Mouse (Mus musculus) olfactory bulb, adult 2 months (tissue): Measurements from ENCODE around the gene Thsd7b.
"Not testable (repeated sequence)": the region's sequence is repeated elsewhere in the genome, so short reads cannot be mapped to it uniquely, and the experiment has no call there.

ENCODE experiments used
- CTCF ChIP-seq: fragments of 200-500 bp; IDR thresholded peaks from 2 replicates; pipeline ENCODE4 v1.5.1; 2012; ENCODE audit warnings: low read depth, mild to moderate bottlenecking, low read length, moderate library complexity; ENCODE audit not compliant: insufficient read depth
- POLR2A ChIP-seq: fragments of 200-500 bp; IDR thresholded peaks from 2 replicates; pipeline ENCODE4 v1.6.1; 2012; ENCODE audit warnings: mild to moderate bottlenecking, low read depth, low read length, moderate library complexity; ENCODE audit not compliant: insufficient read depth

GRCm38 (mm10) chr1:130186836-130187235 lies 913.7 kb downstream of the Thsd7b start:
- TF ChIP-seq CTCF, POLR2A: not testable (repeated sequence)
